Mouse (Mus musculus) MEL (cell line): Measurements from ENCODE around the gene Kif5a.
A peak's percentile ranks its signal among the peaks of the same experiment; 100 is the strongest.

Experiments
- BHLHE40 ChIP-seq: IDR thresholded peaks from 2 replicates; pipeline ENCODE4 v1.6.1; 2012; ENCODE audit warnings: low read depth, mild to moderate bottlenecking, inconsistent platforms, low read length, improper control_type of control experiment, borderline replicate concordance
- CTCF ChIP-seq, 3 experiments: IDR thresholded peaks in 2 of 3; conservative IDR thresholded peaks in 1 of 3; 2 replicates each; pipeline ENCODE4 v1.5.1; 2011 to 2012; ENCODE audit warnings: low read length in 3 of 3, low read depth in 2 of 3, mild to moderate bottlenecking in 2 of 3, improper control_type of control experiment in 1 of 3, inconsistent platforms in 1 of 3, mixed read lengths in 1 of 3, moderate library complexity in 1 of 3; ENCODE audit not compliant: control insufficient read depth in 1 of 3, insufficient read depth in 1 of 3, poor library complexity in 1 of 3, severe bottlenecking in 1 of 3
- E2F4 ChIP-seq: IDR thresholded peaks from 2 replicates; pipeline ENCODE4 v1.6.1; 2011; ENCODE audit warnings: low read depth, low read length, improper control_type of control experiment, borderline replicate concordance
- EP300 ChIP-seq, 2 experiments: IDR thresholded peaks; 2 replicates each; pipeline ENCODE4 v1.6.1; 2011; ENCODE audit warnings: improper control_type of control experiment in 2 of 2, low read length in 2 of 2, low read depth in 1 of 2, mild to moderate bottlenecking in 1 of 2
- GATA1 ChIP-seq: IDR thresholded peaks from 2 replicates; pipeline ENCODE4 v1.6.1; 2011; ENCODE audit warnings: low read depth, low read length, improper control_type of control experiment
- HCFC1 ChIP-seq: IDR thresholded peaks from 2 replicates; pipeline ENCODE4 v1.6.1; 2012; ENCODE audit warnings: low read depth, mild to moderate bottlenecking, inconsistent platforms, low read length, improper control_type of control experiment, moderate library complexity
- MAZ ChIP-seq: IDR thresholded peaks from 2 replicates; pipeline ENCODE4 v1.6.1; 2012; ENCODE audit warnings: low read depth, mild to moderate bottlenecking, inconsistent platforms, low read length, improper control_type of control experiment
- POLR2A ChIP-seq, 2 experiments: IDR thresholded peaks; 2 replicates each; pipeline ENCODE4 v1.6.1; 2011 to 2012; ENCODE audit warnings: low read length in 2 of 2, mild to moderate bottlenecking in 2 of 2, control low read depth in 1 of 2, improper control_type of control experiment in 1 of 2, low read depth in 1 of 2, moderate library complexity in 1 of 2; ENCODE audit not compliant: control insufficient read depth in 1 of 2, insufficient read depth in 1 of 2, poor library complexity in 1 of 2
- POLR2AphosphoS5 ChIP-seq: IDR thresholded peaks from 2 replicates; pipeline ENCODE4 v1.6.1; 2012; ENCODE audit warnings: low read depth, borderline replicate concordance, mild to moderate bottlenecking, inconsistent platforms, low read length, moderate library complexity, mixed read lengths
- TCF12 ChIP-seq: IDR thresholded peaks from 2 replicates; pipeline ENCODE4 v1.6.1; 2014; ENCODE audit warnings: low read depth, mild to moderate bottlenecking, inconsistent platforms, low read length, improper control_type of control experiment, moderate library complexity
- USF1 ChIP-seq: IDR thresholded peaks from 2 replicates; pipeline ENCODE4 v1.6.1; 2014; ENCODE audit warnings: low read depth, mild to moderate bottlenecking, inconsistent platforms, low read length, improper control_type of control experiment, moderate library complexity
- USF2 ChIP-seq, 2 experiments: IDR thresholded peaks; 2 replicates each; pipeline ENCODE4 v1.6.1; 2011 to 2012; ENCODE audit warnings: improper control_type of control experiment in 2 of 2, low read length in 2 of 2, borderline replicate concordance in 1 of 2, inconsistent platforms in 1 of 2, low read depth in 1 of 2, mild to moderate bottlenecking in 1 of 2; ENCODE audit not compliant: insufficient read depth in 1 of 2
- ZNF384 ChIP-seq: IDR thresholded peaks from 2 replicates; pipeline ENCODE4 v1.6.1; 2012; ENCODE audit warnings: low read depth, mild to moderate bottlenecking, inconsistent platforms, low read length, improper control_type of control experiment

DNA sequence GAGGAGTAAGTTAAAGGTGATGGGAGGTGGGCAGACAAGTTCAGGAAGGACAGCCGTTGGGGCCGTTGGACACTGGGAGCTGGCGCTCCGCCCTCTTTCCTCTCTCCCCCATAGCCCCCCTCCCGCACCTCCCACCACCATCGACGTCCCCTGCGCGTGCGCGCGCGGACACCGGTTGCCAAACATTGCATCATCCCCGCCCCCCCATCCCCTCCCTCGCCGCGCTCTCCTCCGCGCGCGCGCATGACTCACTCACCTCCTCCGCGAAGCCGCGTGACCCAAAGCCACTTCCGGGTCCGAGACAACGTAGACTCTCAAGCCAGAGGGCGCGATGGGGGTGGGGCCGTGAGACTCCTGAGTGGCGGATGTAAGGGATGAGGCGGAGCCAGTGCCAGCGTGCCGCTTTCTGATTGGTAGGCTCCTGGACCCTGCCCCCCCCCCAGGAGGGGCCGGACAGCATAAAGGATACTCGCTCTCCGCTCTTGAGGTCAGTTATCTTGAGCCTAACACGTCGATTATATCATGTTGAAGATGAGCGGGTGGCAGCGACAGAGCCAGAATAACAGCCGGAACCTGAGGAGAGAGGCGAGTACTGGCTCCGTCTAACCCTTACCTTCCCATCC, 27.3 kb upstream of the Kif5a start:
- TF ChIP-seq EP300 (IDR thresholded peaks at IDR 0.05; ENCODE audit: low read depth in 1 of 2, low read length in 2 of 2) (peak; percentile 59 to 85; a peak in 3 of 4 replicates), USF1 (peak; percentile 93), CTCF (IDR thresholded peaks at IDR 0.05 in 2 of 3, conservative IDR thresholded peaks at IDR 0.05 in 1 of 3; ENCODE audit: control insufficient read depth in 1 of 3, insufficient read depth in 1 of 3, low read depth in 2 of 3, low read length in 3 of 3, poor library complexity in 1 of 3, severe bottlenecking in 1 of 3) (no peak), E2F4 (no peak), POLR2AphosphoS5 (peak; percentile 99), POLR2A (IDR thresholded peaks at IDR 0.05; ENCODE audit: control insufficient read depth in 1 of 2, insufficient read depth in 1 of 2, low read depth in 1 of 2, low read length in 2 of 2, poor library complexity in 1 of 2) (peak; percentile 99 to 100), TCF12 (peak; percentile 51; the same call in 1 of the 2 replicates), USF2 (IDR thresholded peaks at IDR 0.05; ENCODE audit: borderline replicate concordance in 1 of 2, insufficient read depth in 1 of 2, low read depth in 1 of 2, low read length in 2 of 2) (no peak; a peak in 1 of 4 replicates), MAZ (peak; percentile 96), GATA1 (peak; percentile 81), ZNF384 (no peak), HCFC1 (peak; percentile 81), BHLHE40 (peak; percentile 84)
